Mouse (Mus musculus) myocyte (in vitro differentiated cells): ENCODE measurements around the gene Card9. TPM values are rescaled to one million over a fixed set of nuclear protein-coding genes. Genes with fewer than 3 reads are reported as not detected.

Experiments
- H3K27me3 ChIP-seq: one replicate; pipeline ENCODE4 v1.6.1; 2011; ENCODE audit not compliant: control insufficient read depth, insufficient read depth, insufficient read length
- H3K36me3 ChIP-seq: one replicate; pipeline ENCODE4 v1.6.1; 2011; ENCODE audit not compliant: control insufficient read depth, insufficient read depth
- H3K4me2 ChIP-seq: one replicate; pipeline ENCODE4 v1.6.1; 2011; ENCODE audit warnings: low read depth, control low read depth
- H3K4me3 ChIP-seq: one replicate; pipeline ENCODE4 v1.5.1; 2011; ENCODE audit warnings: mild to moderate bottlenecking, control low read depth, moderate library complexity
- H3K79me2 ChIP-seq: one replicate; pipeline ENCODE4 v1.6.1; 2011; ENCODE audit not compliant: control insufficient read depth, insufficient read depth
- H3ac ChIP-seq: one replicate; pipeline ENCODE4 v1.6.1; 2011; ENCODE audit not compliant: control insufficient read depth, insufficient read length
- CEBPB ChIP-seq: IDR thresholded peaks from 2 replicates; pipeline ENCODE4 v1.6.1; 2011; ENCODE audit warnings: mild to moderate bottlenecking, moderate library complexity; ENCODE audit not compliant: poor library complexity, insufficient read depth, severe bottlenecking
- E2F4 ChIP-seq: IDR thresholded peaks from one replicate; pipeline ENCODE4 v1.6.1; 2011; ENCODE audit warnings: mild to moderate bottlenecking, control low read depth, moderate library complexity; ENCODE audit not compliant: insufficient read depth
- MAX ChIP-seq: IDR thresholded peaks from one replicate; pipeline ENCODE4 v1.6.1; 2011; ENCODE audit warnings: low read depth, mild to moderate bottlenecking, control low read depth
- MYOD1 ChIP-seq, 3 experiments: IDR thresholded peaks; one replicate each; pipeline ENCODE4 v1.6.1; 2011; ENCODE audit warnings: control low read depth in 2 of 3, low read depth in 2 of 3, mild to moderate bottlenecking in 2 of 3, moderate library complexity in 1 of 3; ENCODE audit not compliant: insufficient read length in 2 of 3, control insufficient read depth in 1 of 3
- MYOG ChIP-seq, 3 experiments: IDR thresholded peaks; one replicate each; pipeline ENCODE4 v1.6.1; 2011; ENCODE audit warnings: control low read depth in 2 of 3, low read depth in 2 of 3, mild to moderate bottlenecking in 2 of 3; ENCODE audit not compliant: insufficient read length in 2 of 3, control insufficient read depth in 1 of 3, insufficient read depth in 1 of 3
- POLR2A ChIP-seq: IDR thresholded peaks from one replicate; pipeline ENCODE4 v1.6.1; 2011; ENCODE audit warnings: low read depth, mild to moderate bottlenecking, control low read depth, moderate library complexity; ENCODE audit not compliant: insufficient read length
- POLR2AphosphoS2 ChIP-seq: IDR thresholded peaks from one replicate; pipeline ENCODE4 v1.6.1; 2011; ENCODE audit warnings: low read depth, control low read depth; ENCODE audit not compliant: insufficient read length
- REST ChIP-seq: IDR thresholded peaks from one replicate; pipeline ENCODE4 v1.6.1; 2011; ENCODE audit warnings: mild to moderate bottlenecking, control low read depth, moderate library complexity; ENCODE audit not compliant: insufficient read depth, insufficient read length
- SRF ChIP-seq: IDR thresholded peaks from one replicate; pipeline ENCODE4 v1.6.1; 2011; ENCODE audit warnings: low read depth; ENCODE audit not compliant: control insufficient read depth, insufficient read length
- TCF12 ChIP-seq: IDR thresholded peaks from one replicate; pipeline ENCODE4 v1.6.1; 2011; ENCODE audit warnings: mild to moderate bottlenecking, control low read depth; ENCODE audit not compliant: poor library complexity, insufficient read depth, severe bottlenecking
- TCF3 ChIP-seq: IDR thresholded peaks from one replicate; pipeline ENCODE4 v1.6.1; 2011; ENCODE audit warnings: low read depth, control low read depth; ENCODE audit not compliant: insufficient read length
- USF1 ChIP-seq: IDR thresholded peaks from one replicate; pipeline ENCODE4 v1.6.1; 2011; ENCODE audit warnings: low read depth, mild to moderate bottlenecking, control low read depth, moderate library complexity
- polyA plus RNA-seq: library from polyadenylated mRNA; unstranded; fragments of >200 nt; fragmentation: generic; extraction: Trizol; gene quantifications from one replicate; pipeline ENCODE4 v1.2.1, GENCODE M21; 2012; ENCODE audit warnings: missing spikeins

The Card9 gene
- polyA plus RNA-seq, 1 experiment, result 0.84 TPM

DNA sequence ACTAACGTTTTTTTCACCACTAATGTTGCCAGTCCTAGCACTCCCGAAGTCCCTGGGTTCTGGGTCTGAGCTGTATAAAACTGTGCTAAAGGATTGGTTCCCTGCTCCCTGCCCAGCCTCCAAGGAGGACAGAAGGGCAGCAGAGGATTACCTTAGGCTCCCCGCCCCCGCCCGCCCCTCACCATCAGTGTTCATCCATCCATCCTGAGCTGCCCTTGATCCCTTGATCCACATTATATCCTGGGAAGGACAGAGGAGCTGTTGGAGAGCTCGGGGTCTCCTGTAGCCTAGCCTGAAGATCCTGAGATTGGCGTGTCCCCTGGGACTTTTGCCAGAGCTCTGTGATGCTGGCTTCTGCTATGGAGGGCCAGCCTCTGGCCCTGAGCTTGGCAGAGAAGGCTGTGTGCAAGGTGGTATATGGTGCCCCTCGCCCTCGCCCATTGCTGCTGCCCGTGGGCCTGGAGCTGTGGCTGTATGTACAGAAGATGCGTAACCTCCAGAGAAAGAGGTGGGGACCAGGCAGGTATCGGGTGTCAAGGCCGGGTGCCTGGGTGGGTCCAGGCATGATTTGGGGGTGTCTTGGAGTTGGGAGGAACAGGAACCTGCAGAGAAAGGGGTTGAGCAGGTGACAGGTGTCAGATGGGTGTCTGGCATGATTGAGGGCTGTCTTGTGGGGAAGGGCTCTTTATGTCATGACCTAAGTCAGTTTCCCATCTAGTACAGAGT lies 41.0 kb downstream of the Card9 start:
- no peak overlapping the region for H3K4me3 ChIP-seq
- H3K36me3 ChIP-seq, result no peaks in the 10 kb centered on the region
- no peaks in the 10 kb centered on the region for H3K27me3 ChIP-seq
- H3ac ChIP-seq, result no peak overlapping the region
- peaks cover 8% of the 10 kb centered on the region for H3K79me2 ChIP-seq
- no peak for TF ChIP-seq USF1
- TF ChIP-seq POLR2A, result no peak
- no peak for TF ChIP-seq SRF
- no peak for TF ChIP-seq MYOD1 (IDR thresholded peaks at IDR 0.05; ENCODE audit: control insufficient read depth in 1 of 3, insufficient read length in 2 of 3, low read depth in 2 of 3)
- TF ChIP-seq MYOG (IDR thresholded peaks at IDR 0.05; ENCODE audit: control insufficient read depth in 1 of 3, insufficient read depth in 1 of 3, insufficient read length in 2 of 3, low read depth in 2 of 3), result no peak
- no peak for TF ChIP-seq TCF12
- no peak for TF ChIP-seq CEBPB
- no peak overlapping the region for H3K4me2 ChIP-seq

DNA sequence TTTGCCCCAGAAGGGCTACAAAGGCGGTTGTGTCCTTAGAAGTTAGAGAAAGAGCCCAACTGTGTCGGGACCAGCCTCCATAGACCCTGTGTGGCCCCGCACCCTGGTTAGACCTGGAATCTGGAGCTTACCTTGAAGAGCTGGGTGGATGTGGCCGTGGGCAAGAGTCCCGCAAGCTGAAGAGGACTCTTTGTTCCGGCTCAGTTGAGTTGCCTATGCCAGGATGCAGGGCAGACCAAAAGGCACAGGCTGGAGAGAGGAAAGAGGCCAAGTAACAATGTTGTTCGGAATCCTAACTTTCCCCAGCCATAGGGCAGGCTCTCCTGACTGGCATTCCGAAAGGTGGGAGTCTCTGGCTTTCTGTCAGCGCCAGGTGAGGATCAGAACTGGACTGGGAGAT lies 41.6 kb downstream of the Card9 start:
- TF ChIP-seq MYOD1 (IDR thresholded peaks at IDR 0.05; ENCODE audit: control insufficient read depth in 1 of 3, insufficient read length in 2 of 3, low read depth in 2 of 3) (no peak), CEBPB (no peak), POLR2AphosphoS2 (no peak), USF1 (no peak), MYOG (IDR thresholded peaks at IDR 0.05; ENCODE audit: control insufficient read depth in 1 of 3, insufficient read depth in 1 of 3, insufficient read length in 2 of 3, low read depth in 2 of 3) (no peak), SRF (no peak), MAX (no peak), POLR2A (no peak), E2F4 (no peak), REST (no peak), TCF3 (no peak), TCF12 (no peak)
- Histone ChIP-seq H3ac (no peak overlapping the region), H3K27me3 (no peaks in the 10 kb centered on the region), H3K4me2 (no peak overlapping the region), H3K79me2 (peaks cover 8% of the 10 kb centered on the region), H3K4me3 (no peak overlapping the region), H3K36me3 (no peaks in the 10 kb centered on the region)

DNA sequence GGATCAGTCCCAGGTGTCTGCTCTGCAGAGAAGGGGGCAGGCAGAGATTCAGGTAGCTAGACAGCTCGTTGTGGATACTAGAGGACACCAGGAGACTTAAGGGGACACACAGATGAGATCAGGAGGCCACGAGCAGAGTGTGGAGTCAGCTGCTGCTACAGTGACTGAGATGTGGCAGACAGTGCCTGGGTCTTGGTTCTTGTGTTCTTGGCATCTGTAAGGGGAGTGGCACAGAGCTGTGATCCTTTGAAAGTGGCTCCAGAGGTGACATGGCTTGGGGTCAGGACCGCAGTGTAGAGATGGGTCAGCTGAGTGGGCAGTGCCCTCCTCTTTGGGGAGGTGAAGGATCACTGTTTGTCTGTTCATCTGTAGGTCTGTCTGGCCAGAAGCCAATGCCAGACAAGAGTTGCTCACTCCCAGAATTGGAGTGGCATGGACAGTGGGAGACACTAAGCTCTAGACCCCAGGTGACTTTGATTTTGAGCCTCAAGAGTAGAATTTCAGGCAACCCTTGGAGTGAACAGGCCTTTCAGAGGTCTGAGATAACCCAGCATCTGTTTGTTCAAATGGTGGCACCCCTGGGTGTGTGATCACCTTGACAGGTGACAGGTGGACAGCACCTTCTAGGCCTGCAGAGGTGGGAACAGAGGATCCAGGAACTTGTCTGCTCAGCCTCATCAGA lies 42.6 kb downstream of the Card9 start:
- H3K36me3 ChIP-seq, result no peaks in the 10 kb centered on the region
- H3K4me3 ChIP-seq, result no peak overlapping the region
- TF ChIP-seq POLR2AphosphoS2 (no peak), SRF (no peak), MYOD1 (IDR thresholded peaks at IDR 0.05; ENCODE audit: control insufficient read depth in 1 of 3, insufficient read length in 2 of 3, low read depth in 2 of 3) (no peak), POLR2A (no peak), MAX (no peak), TCF12 (no peak), CEBPB (no peak), E2F4 (no peak), USF1 (no peak), MYOG (IDR thresholded peaks at IDR 0.05; ENCODE audit: control insufficient read depth in 1 of 3, insufficient read depth in 1 of 3, insufficient read length in 2 of 3, low read depth in 2 of 3) (no peak), REST (no peak), TCF3 (no peak)
- H3K4me2 ChIP-seq, result no peak overlapping the region
- H3K79me2 ChIP-seq, result peaks cover 8% of the 10 kb centered on the region
- no peak overlapping the region for H3ac ChIP-seq
- no peaks in the 10 kb centered on the region for H3K27me3 ChIP-seq

DNA sequence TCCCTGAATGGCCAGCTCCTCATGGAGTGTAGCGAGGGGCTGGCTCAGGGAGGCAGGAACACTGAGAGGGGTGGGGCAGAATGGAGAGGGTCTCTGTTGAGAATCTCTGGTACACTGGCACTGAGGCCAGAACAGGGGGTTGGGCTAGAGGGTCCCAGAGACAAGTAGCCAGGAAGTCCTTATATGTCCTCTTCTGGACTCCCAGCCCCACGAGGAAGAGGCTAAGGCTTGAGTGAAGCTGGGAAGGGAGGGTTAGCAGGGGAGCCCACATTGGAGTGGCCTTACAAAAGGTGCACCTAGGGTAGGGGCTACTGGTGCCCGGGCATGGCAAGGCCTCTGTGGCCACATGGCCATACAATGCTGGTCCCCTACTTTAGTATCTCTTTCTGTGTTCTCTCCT lies 43.3 kb downstream of the Card9 start:
- Histone ChIP-seq H3K27me3 (no peaks in the 10 kb centered on the region), H3K4me3 (no peak overlapping the region), H3K79me2 (peaks cover 8% of the 10 kb centered on the region), H3K4me2 (peak overlapping the region; percentile 99), H3ac (no peak overlapping the region), H3K36me3 (no peaks in the 10 kb centered on the region)
- TF ChIP-seq USF1, result no peak
- no peak for TF ChIP-seq CEBPB
- TF ChIP-seq E2F4, result no peak
- no peak for TF ChIP-seq MYOG (IDR thresholded peaks at IDR 0.05; ENCODE audit: control insufficient read depth in 1 of 3, insufficient read depth in 1 of 3, insufficient read length in 2 of 3, low read depth in 2 of 3)
- TF ChIP-seq SRF, result no peak
- TF ChIP-seq MAX, result no peak
- no peak for TF ChIP-seq TCF3
- no peak for TF ChIP-seq REST
- no peak for TF ChIP-seq MYOD1 (IDR thresholded peaks at IDR 0.05; ENCODE audit: control insufficient read depth in 1 of 3, insufficient read length in 2 of 3, low read depth in 2 of 3)
- TF ChIP-seq TCF12, result no peak
- TF ChIP-seq POLR2AphosphoS2, result no peak
- no peak for TF ChIP-seq POLR2A
